Mouse (Mus musculus): Measurements from ENCODE around the gene I0C0044D17Rik. TPM values are rescaled to one million over a fixed set of nuclear protein-coding genes. Genes with fewer than 3 reads are reported as not detected.
"Not testable (repeated sequence)": the region's sequence is repeated elsewhere in the genome, so short reads cannot be mapped to it uniquely, and the experiment has no call there.

Gene I0C0044D17Rik
- not detected for total RNA-seq (2022)

DNA sequence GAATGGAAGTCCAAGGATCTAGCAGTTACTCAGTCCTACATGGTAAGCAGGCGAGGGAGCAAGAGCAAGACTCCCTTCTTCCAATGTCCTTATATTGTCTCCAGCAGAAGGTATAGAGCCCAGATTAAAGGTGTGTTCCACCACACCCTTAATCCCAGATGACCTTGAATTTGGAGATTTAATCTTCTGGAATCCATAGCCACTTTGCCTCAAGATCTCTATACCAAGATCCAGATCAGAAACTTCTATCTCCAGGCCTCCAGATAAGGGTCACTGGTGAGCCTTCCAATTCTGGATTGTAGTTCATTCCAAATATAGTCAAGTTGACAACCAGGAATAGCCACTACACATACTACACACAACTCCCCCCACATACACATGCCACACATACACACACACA lies at the start of gene I0C0044D17Rik:
TSS of gene I0C0044D17Rik (minus strand) at position 101 of the 400 bp plus-strand sequence.
- not testable (repeated sequence) for DNase-seq (ENCODE audit: low spot score in 2 of 2)

DNA sequence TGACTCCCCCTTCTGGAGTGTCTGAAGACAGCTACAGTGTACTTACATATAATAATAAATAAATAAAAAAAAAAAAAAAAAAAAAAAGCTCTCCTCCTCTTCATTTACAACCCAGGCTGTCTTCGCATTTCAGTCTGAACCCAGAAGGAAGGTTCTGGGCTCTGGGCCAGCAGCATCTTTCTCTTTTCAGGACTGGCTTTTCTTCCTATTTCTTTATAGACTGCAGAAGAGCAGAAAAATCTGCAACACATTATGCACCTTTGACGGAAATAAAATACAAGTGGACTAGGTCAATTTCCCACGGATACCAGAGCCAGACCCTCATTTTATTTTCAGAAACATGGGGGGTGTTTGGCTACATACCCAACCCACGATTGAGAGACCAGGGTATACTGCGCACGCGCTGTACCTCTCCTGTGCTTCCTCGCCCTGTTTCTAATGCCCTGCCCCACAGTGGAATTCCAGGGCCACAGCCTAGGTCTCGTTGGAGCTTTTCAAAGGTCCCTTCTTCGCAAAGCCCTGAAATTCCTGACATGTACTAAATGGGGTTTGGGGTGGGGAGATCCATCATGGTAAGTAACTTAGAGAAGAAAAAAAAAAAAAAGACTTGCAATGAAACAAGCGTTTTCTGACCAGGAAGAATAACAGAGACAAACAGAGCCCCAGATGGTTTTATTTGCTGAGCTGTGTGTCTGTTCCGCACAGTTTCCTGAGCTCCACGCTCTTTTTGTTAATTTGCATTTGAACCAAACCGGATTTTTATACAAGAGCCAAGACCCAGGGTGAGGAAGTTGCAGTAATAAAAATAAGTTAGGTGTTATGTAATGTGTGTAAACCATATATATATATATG lies 42.0 kb upstream of the I0C0044D17Rik start:
- DNase-seq (ENCODE audit: low spot score in 2 of 2): peak in 1 of 2 experiments; percentile 36

DNA sequence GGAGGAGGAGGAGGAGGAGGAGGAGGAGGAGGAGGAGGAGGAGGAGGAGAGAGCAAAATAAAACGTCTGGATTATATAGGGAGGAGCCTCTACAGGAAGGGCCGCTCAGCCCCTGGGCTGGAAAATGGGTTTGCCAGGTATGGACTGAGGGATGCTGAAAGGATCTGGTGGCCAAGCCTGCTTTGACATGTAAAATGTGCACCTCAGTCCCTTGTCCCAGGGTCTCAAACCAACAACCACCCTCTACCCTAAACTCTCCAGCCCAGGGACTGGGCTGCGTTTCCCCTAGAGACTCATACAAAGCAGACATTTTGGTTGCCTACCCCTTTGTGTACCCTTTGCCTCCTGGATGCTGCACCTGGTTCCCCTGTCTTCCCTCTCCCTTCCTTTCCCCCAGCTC lies 40.9 kb upstream of the I0C0044D17Rik start:
- DNase-seq (ENCODE audit: low spot score in 2 of 2): no peak

DNA sequence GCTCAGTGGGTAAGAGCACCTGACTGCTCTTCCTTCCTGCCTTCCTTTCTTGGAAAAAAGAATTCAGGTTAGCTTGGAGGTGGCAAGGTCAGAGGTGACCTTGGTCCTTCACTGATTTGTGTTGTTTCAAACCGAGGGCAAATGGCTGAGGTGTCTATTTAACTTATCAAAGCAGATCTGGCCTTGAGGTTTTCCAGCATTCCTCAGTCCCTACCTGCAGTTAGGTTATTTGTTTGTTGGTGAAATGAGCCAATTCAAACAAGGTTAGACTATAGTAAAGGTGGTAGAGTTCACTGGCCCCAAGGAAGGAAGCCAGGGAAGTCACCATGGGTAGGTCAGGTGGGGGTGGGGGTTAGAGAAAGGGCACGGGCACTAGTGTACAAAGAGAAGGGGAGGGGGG lies 40.5 kb upstream of the I0C0044D17Rik start:
- no peak for DNase-seq (ENCODE audit: low spot score in 2 of 2)

DNA sequence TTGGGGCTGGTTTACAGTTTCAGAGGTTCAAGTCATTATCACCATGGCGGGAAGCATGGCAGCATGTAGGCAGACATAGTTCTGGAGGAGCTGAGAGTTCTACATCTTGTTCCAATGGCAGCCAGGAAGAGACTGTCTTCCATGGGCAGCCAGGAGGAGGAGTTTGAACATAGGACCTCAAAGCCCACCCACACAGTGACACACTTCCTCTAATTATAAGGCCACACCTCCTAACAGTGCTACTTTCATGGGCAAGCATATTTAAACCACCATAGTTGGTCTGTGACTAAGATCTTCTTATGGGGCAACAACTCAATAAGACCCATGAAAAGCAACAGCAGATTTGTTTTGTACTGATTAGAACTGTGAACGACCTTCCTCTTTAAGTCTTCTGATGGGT lies 39.8 kb upstream of the I0C0044D17Rik start:
- DNase-seq (ENCODE audit: low spot score in 2 of 2): no peak

DNA sequence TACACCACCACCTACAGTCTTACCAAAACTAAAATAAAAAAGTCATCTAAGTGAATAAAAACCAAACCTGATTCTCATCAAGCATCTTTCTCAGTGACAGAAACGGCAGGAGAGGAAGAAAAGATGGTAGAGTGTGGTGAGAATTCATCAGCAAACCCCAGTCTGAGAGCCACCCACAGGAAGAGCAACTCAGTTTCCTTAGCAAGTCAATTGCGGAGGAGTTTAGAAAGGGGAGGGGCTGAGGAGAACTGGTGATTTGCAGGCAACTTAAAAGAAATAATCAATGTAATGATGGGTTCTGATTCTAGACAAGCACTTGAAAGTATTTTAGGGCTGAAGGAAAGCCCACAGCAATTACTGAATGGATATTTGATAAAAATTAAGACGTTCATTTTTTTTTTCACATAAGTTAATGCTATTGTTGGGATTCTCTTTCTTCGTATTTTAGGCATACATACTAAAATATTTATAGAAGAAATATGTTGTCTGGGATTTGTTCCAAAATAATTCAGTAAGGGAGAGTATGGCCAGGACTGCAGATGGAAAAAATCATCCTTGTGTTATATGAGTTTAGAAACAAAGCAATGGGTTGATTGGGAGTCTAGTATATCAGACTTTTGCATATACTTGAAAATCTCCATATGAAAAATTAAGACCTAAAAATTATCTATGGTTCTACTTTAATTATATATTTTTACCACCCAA lies 34.7 kb upstream of the I0C0044D17Rik start:
- DNase-seq (ENCODE audit: low spot score in 2 of 2): no peak

DNA sequence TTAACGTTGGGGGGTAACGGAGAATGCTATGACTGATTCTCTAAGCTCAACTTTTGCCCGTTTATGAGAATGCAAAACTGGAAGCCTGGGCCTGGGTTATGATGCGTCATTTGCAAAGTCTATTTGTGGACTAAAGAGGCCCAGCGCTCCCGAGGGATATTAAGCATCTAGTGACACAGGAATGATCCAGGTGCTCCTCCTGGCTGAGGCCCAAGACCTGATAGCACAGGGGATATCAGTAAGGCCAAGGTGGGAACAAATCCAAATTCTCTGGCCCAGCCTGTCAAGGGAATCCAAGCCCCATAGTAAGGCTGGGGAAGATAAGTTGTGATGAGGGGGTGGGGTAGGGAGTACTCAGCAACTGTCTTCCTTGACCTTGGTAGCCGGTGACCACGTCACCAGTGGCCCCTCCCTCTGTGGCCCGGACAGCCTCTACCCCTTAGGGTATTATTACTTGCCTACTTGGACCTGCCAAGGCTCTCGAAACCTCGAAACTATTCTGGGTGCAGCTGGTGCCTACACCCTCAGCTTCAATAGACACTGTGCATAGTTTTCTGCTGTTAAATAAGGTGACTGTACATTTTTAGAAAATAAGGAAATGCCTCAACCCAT lies 33.5 kb upstream of the I0C0044D17Rik start:
- no peak for DNase-seq (ENCODE audit: low spot score in 2 of 2)

DNA sequence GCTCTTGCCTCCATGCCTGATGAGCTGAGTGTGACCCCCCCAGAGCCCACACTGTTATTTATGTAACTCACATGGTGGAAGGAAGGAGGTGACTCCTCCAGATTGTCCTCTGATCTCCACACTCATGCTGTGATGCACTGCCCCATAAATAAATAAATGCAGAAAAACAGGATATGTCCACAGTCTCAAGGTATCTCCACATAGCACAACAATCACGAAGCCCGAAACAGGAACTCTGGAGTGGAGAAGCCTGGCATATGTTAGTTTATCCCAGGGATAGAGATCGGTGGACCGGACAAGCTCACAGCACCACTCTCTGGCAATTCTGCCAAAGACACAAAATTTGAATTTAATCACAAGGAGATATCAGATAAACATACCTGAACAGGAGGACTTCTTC lies 30.3 kb upstream of the I0C0044D17Rik start:
- no peak for DNase-seq (ENCODE audit: low spot score in 2 of 2)

DNA sequence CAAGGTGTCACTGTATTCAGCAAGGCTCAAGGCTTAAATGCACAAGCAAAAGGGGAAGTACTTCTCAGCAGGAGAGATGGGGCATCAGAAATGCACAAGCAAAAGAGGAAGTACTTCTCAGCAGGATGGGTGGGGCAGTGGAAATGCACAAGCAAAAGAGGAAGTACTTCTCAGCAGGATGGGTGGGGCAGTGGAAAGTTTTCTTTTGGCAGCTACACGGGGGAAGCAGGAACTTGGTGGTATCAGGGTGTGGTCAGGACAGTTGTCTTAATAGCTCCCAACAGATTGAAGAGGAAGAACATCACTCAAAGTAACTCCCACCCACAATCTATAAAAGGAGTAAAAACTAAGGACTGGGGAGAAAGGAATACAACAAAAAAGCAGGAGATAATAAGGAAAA lies 26.8 kb upstream of the I0C0044D17Rik start:
- not testable (repeated sequence) for DNase-seq (ENCODE audit: low spot score in 2 of 2)

DNA sequence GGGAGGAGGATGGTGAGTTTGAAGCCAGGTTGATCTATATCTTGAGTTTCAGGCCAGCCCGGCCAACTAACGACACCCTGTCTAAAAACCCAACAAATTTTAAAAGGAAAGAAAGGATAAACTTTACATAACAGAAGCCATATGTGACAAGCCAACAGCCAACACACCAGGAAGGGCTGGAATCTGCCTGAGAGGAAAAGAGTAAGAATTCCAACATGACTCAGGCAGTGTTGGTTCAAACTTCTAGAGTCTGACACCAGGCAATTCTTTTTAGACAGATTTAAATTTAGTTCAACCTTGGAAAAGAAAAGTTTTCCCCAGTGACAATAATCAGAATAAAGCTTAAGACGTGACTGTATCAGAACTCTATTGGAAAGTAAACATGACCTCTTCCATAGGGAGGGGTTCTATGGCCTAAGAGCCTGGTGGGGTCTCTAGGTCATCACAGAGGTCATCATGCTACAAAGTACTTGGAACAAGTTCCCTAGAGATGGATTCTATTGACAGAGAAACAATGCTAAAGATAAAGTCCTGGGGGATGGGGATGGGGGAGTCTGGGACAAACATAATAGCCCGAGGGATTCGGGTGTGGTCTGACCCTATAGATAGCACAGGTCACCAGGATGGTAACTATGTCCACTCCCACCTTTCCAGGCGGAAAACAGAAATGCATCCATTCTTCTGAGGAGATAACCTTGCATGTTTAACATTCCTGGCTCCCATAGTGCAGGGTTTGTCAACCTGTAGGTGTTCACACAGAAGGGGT lies 23.7 kb upstream of the I0C0044D17Rik start:
- no peak for DNase-seq (ENCODE audit: low spot score in 2 of 2)

DNA sequence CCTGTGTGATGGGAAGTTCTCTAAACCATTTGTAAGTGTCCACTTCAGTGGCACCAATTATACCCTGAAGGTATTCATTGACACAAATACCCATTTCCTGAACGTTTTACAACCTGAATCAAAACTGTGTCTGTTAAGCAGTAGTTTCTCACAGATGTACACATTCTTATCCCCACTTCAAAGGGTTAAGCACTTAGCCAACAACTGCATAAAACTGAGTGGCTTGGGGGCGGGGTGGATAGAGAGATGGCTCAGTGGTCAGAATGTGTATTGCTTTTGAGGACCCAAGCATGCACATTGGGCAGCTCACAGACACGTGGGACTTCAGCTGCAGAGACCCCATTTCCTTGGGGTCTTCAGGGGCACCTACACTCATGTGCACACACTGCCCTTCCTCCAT lies 22.8 kb upstream of the I0C0044D17Rik start:
- no peak for DNase-seq (ENCODE audit: low spot score in 2 of 2)

DNA sequence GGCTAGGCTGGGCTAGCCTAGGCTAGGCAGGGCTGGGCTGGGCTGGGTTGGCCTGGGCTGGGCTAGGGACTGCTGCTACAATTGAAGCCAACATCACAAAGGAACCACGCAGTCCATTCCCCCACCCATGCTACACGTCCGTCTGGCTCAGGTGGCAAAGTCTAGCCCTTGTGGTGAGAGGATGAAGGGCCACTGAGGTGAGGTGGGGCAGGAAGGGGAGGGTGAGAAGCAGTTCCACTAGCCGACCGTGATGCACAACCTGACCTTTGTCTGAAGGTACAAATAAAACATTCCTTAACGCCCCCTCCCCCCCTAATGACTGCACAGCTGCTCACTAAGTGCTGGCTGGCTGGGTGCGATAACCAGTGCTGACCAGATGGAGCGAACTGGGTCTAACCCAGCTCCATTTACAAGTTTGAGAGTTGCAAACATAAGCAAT lies 22.1 kb upstream of the I0C0044D17Rik start:
- no peak for DNase-seq (ENCODE audit: low spot score in 2 of 2)

DNA sequence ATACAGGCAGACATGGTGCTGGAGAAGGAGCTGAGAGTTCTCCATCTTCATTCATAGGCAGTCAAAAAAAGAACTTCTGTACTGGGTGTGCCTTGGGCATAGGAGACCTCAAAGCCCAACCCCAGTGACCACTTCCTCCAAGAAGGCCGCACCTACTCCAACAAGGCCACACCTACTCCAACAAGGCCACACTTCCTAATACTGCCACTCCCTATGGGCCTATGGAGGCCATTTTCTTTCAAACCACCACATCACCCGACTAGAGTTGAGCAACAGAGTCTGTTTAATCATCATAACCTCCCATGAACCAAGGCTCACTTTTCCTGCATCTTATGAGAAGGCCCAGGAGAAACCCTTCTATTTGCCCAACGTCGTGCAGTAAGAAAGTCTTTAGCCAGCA lies 21.6 kb upstream of the I0C0044D17Rik start:
- no peak for DNase-seq (ENCODE audit: low spot score in 2 of 2)

DNA sequence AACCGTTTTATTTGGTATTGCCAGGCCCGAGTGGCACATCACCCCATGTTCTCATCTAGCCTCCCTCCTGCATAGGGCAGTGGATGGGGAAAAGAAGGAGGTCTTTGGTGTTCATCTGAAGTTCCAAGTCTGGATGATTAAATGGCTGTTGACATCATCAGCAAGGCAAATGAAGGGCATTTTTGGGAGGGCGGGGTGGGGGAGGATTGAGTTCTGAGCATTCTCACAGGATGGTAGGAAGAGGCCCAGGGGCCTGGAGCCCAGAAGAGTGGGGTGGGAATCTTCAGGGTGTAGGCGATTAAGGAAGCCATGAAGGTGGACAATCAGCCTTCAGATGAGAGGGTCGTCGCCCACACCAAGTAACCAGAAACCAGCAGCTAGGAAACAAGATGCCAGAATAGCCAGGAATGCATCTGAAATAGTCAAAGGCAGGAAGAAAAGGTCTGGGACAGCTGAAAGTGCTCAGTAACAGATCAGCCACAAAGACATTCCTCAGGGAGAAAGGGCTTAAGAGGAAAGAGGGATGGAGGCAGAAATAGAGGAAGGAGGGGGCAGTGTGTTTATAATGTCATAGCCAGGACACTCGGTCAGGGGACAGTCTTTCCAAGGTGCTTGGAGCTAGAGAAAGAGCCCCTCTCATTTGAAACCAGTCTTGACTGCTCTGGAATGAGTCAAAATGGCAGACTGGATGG lies 20.4 kb upstream of the I0C0044D17Rik start:
- DNase-seq (ENCODE audit: low spot score in 2 of 2): no peak

DNA sequence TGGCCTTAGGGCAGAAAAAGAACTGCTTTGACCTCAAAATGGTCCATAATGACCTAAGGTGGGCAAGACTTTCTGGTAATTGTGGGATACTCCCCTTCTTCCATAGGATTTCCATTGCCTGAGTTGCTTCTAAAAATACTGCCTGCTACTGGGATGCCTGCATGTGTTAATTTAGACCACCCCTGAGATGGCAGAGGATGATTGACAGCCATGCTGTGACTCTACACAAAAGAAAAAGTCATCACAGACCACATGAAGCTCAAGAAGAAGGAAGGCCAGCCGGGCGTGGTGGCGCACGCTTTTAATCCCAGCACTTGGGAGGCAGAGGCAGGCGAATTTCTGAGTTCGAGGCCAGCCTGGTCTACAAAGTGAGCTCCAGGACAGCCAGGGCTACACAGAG lies 17.6 kb upstream of the I0C0044D17Rik start:
- DNase-seq (ENCODE audit: low spot score in 2 of 2): not testable (repeated sequence)

DNA sequence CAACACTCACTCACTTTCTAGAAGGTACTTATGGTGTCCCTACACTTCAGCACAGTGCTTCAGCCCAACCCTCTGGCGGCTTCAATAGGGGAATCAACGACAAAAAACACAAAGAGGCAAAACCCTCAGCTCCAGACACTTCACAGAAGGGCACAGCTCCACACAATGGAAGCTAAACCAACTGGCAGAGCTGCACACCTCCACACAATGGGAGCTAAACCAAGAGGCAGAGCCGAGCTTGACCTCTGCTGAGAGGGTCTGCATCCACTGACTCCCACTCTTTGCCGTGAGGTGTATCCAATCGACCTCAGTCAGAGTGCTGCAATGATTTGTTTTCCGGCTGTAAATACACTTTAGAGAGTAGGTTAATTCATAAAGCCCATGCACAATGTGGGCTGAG lies 16.9 kb upstream of the I0C0044D17Rik start:
- DNase-seq (ENCODE audit: low spot score in 2 of 2): no peak

DNA sequence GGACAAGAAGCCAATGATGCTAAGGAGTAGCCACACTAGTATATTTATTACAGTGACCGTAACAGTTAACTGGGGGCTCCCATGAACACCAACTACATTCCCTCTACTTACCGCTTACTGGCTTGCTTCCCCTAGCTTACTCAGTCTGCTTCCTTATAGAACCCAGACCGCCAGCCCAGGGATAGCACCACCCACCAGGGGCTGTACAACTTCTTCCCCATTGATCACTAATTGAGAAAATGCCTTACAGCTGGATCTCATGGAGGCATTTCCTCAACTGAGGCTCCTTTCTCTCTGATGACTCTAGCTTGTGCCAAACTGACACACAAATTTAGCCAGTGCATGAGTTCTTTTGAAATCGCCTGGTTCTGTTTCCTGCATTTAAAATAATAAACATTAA lies 15.3 kb upstream of the I0C0044D17Rik start:
- no peak for DNase-seq (ENCODE audit: low spot score in 2 of 2)

DNA sequence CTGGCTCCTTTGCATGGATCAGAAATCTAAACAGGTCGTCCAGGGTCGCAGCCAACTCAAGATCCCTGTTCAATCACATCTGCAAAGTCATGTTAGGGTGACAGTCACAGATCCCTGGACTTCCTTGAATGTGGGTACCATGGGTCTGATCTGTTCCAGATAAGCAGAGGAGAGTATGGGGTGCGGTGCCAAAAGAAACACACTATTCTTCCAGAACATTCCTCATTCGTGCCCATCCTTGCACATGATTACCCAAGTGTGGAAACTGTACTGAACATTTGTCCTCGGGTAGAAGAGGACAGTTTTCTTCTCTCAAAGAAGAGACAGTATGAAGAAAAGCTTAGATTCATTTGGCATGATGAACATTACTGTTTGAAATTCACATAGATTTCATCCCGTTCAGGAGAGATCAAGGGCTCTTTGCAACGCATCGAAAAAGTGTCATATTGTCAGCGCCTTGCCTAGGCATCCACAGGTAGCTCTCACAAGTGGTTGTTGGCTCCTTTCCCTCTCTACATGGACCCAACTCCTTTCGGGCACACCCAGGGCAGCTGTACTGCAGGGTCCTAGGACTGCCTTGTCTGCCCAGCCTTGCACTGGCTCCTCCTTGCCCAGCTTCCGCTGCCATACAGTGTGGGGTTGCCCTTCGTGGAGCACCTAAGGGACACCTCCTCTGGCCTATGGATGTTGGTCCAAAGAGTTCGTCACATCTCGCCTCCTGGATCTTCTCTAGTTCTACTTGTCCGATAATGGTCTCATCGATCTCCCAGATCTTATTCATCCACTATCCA lies 14.3 kb upstream of the I0C0044D17Rik start:
- no peak for DNase-seq (ENCODE audit: low spot score in 2 of 2)

DNA sequence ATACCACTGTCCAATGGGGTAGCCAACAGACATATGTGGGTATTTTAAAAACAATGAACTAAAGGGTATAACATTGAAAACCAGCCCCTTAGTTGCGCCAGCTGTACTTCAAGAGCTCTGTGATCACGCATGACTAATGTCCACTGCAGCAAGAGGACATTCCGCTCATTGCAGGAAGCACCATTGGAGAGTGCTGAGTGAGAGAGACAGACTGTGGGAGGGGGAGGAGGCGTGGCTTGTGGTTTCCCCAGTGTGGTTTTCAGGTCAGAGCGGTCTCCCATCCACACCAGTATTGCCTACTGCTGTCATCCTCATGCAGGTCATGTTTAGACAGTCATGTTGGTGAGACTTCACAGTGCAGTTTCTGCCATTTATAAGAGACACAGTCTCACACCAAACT lies 12.9 kb upstream of the I0C0044D17Rik start:
- DNase-seq (ENCODE audit: low spot score in 2 of 2): no peak

DNA sequence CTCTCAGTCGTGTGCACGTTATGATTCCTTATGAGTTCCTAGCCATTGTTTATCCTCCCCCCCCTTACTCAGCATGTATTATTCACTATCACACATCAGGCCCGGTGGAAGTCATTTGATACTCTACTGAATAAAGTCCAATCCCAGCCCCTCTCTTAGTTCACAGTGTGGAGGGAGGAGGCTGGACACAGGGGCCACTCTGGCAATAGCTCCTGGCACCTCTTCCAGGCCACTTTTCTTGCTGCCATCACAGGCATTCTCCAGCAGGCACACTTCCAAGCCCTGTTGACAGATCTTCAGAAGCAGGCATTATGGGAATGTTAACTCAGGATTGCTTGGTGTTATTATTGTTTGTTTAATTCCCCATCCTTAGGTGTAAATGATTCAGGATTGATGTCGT lies 11.1 kb upstream of the I0C0044D17Rik start:
- DNase-seq (ENCODE audit: low spot score in 2 of 2): no peak
